Mouse (Mus musculus): ENCODE results near the gene Pank4. TPM values are rescaled to one million over a fixed set of nuclear protein-coding genes. Genes with fewer than 3 reads are reported as not detected.

Pank4 gene
- total and polyA plus RNA-seq, 2 experiments from 2014 or later, result 27.3 to 36.7 TPM

GRCm38 (mm10) chr4:154982247-154983120 lies 18.6 kb downstream of the Pank4 start:
- no peak overlapping the region for H3K27ac ChIP-seq (ENCODE audit: low read depth, low read length)
- no peak for DNase-seq (ENCODE audit: low spot score)
- WGBS, result 76% methylated on average over 18 of the region's 19 CpGs

GRCm38 (mm10) chr4:154983767-154984166 lies 19.8 kb downstream of the Pank4 start:
- peaks cover 31% of the 10 kb centered on the region for H3K36me3 ChIP-seq (ENCODE audit: insufficient read depth, low read length)
- DNase-seq (ENCODE audit: low spot score) (no peak), ATAC-seq (ENCODE audit: low FRiP score) (no peak)
- H3K4me1 ChIP-seq (ENCODE audit: insufficient read depth, low read length), result no peaks in the 10 kb centered on the region; the same call in 1 of the 2 replicates
- no peak overlapping the region for H3K4me3 ChIP-seq (ENCODE audit: low read depth, low read length)
- TF ChIP-seq CTCF (IDR thresholded peaks at IDR 0.05), result no peak
- H3K4me2 ChIP-seq (ENCODE audit: low read depth, low read length, poor library complexity, severe bottlenecking), result no peak overlapping the region
- H3K9ac ChIP-seq (replicated peaks; ENCODE audit: low read length, poor library complexity, severe bottlenecking), result no peak overlapping the region
- H3K27me3 ChIP-seq (ENCODE audit: insufficient read depth, low read length), result 0 out of 2 replicates have a peak, but pooled peaks cover 8% of the 10 kb centered on the region
- no peaks in the 10 kb centered on the region for H3K9me3 ChIP-seq (ENCODE audit: low read length)
- 20% methylated on average over 23 of the region's 24 CpGs for WGBS
- H3K27ac ChIP-seq (ENCODE audit: low read depth, low read length), result no peak overlapping the region

More at GRCm38 (mm10) chr4:154982247-154983120, 18.6 kb downstream of the Pank4 start:
- TF ChIP-seq CTCF (IDR thresholded peaks at IDR 0.05), result no peak
- no peaks in the 10 kb centered on the region for H3K9me3 ChIP-seq (ENCODE audit: low read length)
- no peak overlapping the region for H3K4me3 ChIP-seq (ENCODE audit: low read depth, low read length)
- H3K27me3 ChIP-seq (ENCODE audit: insufficient read depth, low read length), result 0 out of 2 replicates have a peak, but pooled peaks cover 8% of the 10 kb centered on the region
- no peaks in the 10 kb centered on the region; the same call in 1 of the 2 replicates for H3K4me1 ChIP-seq (ENCODE audit: insufficient read depth, low read length)
- no peak for ATAC-seq (ENCODE audit: low FRiP score)
- H3K9ac ChIP-seq (replicated peaks; ENCODE audit: low read length, poor library complexity, severe bottlenecking), result no peak overlapping the region
- H3K36me3 ChIP-seq (ENCODE audit: insufficient read depth, low read length), result peaks cover 44% of the 10 kb centered on the region
- no peak overlapping the region for H3K4me2 ChIP-seq (ENCODE audit: low read depth, low read length, poor library complexity, severe bottlenecking)

GRCm38 (mm10) chr4:154985151-154985777 lies 21.3 kb downstream of the Pank4 start:
- 64% methylated on average over 5 of the region's 5 CpGs for WGBS

DNA sequence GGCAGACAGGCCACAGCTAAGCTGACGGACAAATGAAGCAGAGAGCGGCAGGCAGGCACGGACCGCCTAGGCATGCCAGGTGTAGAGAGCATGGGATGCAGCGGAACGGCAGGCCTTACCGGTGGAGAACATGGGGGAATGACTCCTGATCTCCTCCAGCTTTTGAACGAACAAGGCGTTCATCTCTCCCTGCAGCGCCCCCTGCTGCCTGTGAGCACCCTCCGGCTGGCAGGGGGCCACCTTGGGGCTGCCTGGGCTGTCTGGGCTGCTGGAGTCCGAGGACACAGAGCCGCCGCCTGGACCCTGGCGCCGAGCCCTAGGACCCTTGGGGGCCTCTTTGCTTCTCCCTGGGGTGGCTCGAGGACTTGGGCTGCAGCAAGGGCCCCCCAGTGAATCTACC lies 22.2 kb downstream of the Pank4 start:
- 26% methylated on average over 17 of the region's 17 CpGs for WGBS
- no peaks in the 10 kb centered on the region for H3K9me3 ChIP-seq (ENCODE audit: low read length)
- no peak overlapping the region for H3K4me2 ChIP-seq (ENCODE audit: low read depth, low read length, poor library complexity, severe bottlenecking)
- no peaks in the 10 kb centered on the region; the same call in 1 of the 2 replicates for H3K4me1 ChIP-seq (ENCODE audit: insufficient read depth, low read length)
- 0 out of 2 replicates have a peak, but pooled peaks cover 8% of the 10 kb centered on the region for H3K27me3 ChIP-seq (ENCODE audit: insufficient read depth, low read length)
- ATAC-seq (ENCODE audit: low FRiP score) (no peak), DNase-seq (ENCODE audit: low spot score) (peak; percentile 68)
- H3K9ac ChIP-seq (replicated peaks; ENCODE audit: low read length, poor library complexity, severe bottlenecking), result no peak overlapping the region
- peaks cover 17% of the 10 kb centered on the region for H3K36me3 ChIP-seq (ENCODE audit: insufficient read depth, low read length)
- no peak overlapping the region for H3K27ac ChIP-seq (ENCODE audit: low read depth, low read length)
- no peak overlapping the region for H3K4me3 ChIP-seq (ENCODE audit: low read depth, low read length)
- TF ChIP-seq CTCF (IDR thresholded peaks at IDR 0.05), result peak; percentile 70

More at GRCm38 (mm10) chr4:154985151-154985777, 21.3 kb downstream of the Pank4 start:
- H3K9me3 ChIP-seq (ENCODE audit: low read length), result no peaks in the 10 kb centered on the region
- no peak overlapping the region for H3K4me2 ChIP-seq (ENCODE audit: low read depth, low read length, poor library complexity, severe bottlenecking)
- H3K4me3 ChIP-seq (ENCODE audit: low read depth, low read length), result no peak overlapping the region
- TF ChIP-seq CTCF (IDR thresholded peaks at IDR 0.05), result no peak
- peaks cover 25% of the 10 kb centered on the region for H3K36me3 ChIP-seq (ENCODE audit: insufficient read depth, low read length)
- 0 out of 2 replicates have a peak overlapping the region, but pooled peaks have one; percentile 4 for H3K9ac ChIP-seq (replicated peaks; ENCODE audit: low read length, poor library complexity, severe bottlenecking)
- no peak overlapping the region for H3K27ac ChIP-seq (ENCODE audit: low read depth, low read length)
- no peak for ATAC-seq (ENCODE audit: low FRiP score)
- no peaks in the 10 kb centered on the region; the same call in 1 of the 2 replicates for H3K4me1 ChIP-seq (ENCODE audit: insufficient read depth, low read length)
- DNase-seq (ENCODE audit: low spot score), result no peak
- 0 out of 2 replicates have a peak, but pooled peaks cover 8% of the 10 kb centered on the region for H3K27me3 ChIP-seq (ENCODE audit: insufficient read depth, low read length)

DNA sequence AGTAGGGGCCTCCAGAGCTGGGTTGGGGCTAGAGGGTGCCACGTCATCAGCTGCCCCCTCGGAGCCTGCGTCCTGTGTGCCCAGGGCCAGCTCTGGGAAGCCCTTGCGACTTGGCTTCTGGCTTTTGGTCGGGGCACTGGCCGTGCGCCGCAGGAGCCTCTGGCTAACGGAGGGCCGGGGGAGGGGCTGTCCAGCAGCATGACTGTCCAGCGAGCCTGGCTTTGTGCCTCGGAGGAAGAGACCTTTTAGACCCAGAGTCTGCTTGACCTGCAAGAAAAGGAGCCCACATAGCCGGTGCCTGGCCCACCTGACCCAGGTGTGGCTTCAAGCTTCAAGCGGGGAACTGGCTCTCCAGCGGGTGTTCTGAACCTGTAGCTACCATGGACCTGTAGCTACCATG lies 22.8 kb downstream of the Pank4 start:
- no peak overlapping the region for H3K27ac ChIP-seq (ENCODE audit: low read depth, low read length)
- H3K27me3 ChIP-seq (ENCODE audit: insufficient read depth, low read length), result 0 out of 2 replicates have a peak, but pooled peaks cover 8% of the 10 kb centered on the region
- H3K4me1 ChIP-seq (ENCODE audit: insufficient read depth, low read length), result no peaks in the 10 kb centered on the region; the same call in 1 of the 2 replicates
- H3K9ac ChIP-seq (replicated peaks; ENCODE audit: low read length, poor library complexity, severe bottlenecking), result no peak overlapping the region
- DNase-seq (ENCODE audit: low spot score) (no peak), ATAC-seq (ENCODE audit: low FRiP score) (no peak)
- WGBS, result 68% methylated on average over 15 of the region's 15 CpGs
- H3K4me2 ChIP-seq (ENCODE audit: low read depth, low read length, poor library complexity, severe bottlenecking), result no peak overlapping the region
- no peak for TF ChIP-seq CTCF (IDR thresholded peaks at IDR 0.05)
- no peak overlapping the region for H3K4me3 ChIP-seq (ENCODE audit: low read depth, low read length)
- no peaks in the 10 kb centered on the region for H3K9me3 ChIP-seq (ENCODE audit: low read length)
- H3K36me3 ChIP-seq (ENCODE audit: insufficient read depth, low read length), result peaks cover 17% of the 10 kb centered on the region
